Mouse (Mus musculus): ENCODE measurements at regions not wholly inside any gene's neighbourhood (a gene's known extent, or its start where the extent isn't known, plus 50 kb on each side); places are given as distances from the start of the nearest gene placed in this dataset.

DNA sequence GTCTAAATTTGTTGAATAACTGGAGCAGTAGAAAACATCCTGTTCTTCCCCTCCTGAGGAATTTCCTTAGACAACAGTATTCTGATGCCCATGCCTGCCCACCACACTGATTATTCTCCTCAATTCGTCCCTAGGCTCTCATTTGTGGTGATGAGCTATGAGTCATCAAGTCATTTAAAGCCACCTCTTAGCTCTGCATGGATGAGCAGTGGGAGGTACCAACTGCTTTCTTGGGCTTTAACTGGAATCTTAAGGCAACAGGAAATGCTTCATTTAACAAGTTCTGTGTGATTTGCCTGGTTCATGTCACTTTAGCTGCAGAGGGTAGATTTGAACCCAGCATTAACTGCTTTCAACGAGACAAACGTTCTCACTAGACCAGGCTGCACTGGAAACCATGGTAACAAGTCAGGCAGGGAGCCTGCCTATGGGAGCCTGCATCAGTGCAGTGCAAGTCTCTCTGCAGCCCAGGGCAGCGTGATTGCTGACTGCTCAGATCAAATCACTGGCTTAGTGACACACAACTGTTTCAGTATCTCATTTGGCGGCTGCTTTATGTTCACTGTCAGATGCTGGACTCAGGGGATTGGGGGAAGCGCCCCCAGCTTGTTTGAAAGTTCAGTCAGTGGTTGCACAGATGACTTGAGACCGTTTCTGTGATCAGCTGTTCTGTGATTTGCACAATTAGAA lies 273.5 kb upstream of the Tle4 start:
- Histone ChIP-seq H3K4me1 (peaks cover 11% of the 10 kb centered on the region), H3K4me3 (no peak overlapping the region), H3K9me3 (replicated peaks) (no peaks in the 10 kb centered on the region), H3K27ac (peak overlapping the region; percentile 18; the same call in 1 of the 2 replicates), H3K4me2 (replicated peaks) (no peak overlapping the region), H3K36me3 (no peaks in the 10 kb centered on the region), H3K9ac (no peak overlapping the region), H3K27me3 (no peaks in the 10 kb centered on the region)
- 5% methylated on average over 7 of the region's 7 CpGs for WGBS
- peak; percentile 94 for ATAC-seq (ENCODE audit: low FRiP score)

DNA sequence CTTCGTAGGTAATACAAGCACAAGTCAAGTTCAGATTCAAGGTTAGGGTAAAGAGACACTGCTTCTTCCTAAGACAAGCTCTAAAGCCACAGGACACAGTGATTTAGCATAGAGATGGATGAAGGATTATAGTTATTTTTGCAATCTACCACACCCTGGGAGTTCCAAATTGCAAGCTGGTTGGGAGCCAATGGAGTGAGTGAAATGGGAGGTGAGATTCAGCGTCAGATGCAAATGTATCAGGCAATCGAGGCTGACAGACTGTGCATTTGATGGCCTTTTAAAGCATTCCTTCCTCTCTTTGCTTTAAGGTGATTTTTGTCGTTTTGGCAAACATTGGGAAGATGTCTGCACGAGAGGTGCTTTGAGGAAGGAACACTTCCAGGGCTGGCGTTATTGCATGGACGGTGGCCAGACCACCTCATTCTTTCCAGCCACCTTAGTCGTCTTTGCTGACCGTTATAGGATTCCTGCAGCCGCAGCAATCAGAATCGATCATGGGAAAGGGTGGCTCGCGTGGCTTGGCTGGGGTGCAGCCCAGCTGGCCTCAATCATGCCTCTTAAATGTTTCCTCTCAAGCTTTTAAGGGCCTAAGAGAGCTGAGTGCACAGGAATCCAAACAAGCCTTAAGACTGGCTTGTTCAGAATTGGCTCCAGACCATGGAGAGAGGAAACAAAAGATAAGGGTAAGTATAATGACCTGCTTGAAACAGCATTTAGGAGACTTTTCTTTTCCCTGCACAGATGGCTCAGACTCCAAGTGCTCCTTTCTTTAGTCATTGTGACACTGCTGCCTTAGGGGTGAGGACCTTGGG lies 265.0 kb upstream of the Tle4 start:
- peaks cover 6% of the 10 kb centered on the region; the same call in 1 of the 2 replicates for H3K4me1 ChIP-seq
- no peak overlapping the region for H3K4me3 ChIP-seq
- 37% methylated on average over 13 of the region's 13 CpGs for WGBS
- no peak overlapping the region for H3K27ac ChIP-seq
- 0 out of 2 replicates have a peak, but pooled peaks cover 5% of the 10 kb centered on the region for H3K27me3 ChIP-seq
- no peaks in the 10 kb centered on the region for H3K36me3 ChIP-seq
- H3K4me2 ChIP-seq (replicated peaks), result no peak overlapping the region
- ATAC-seq (ENCODE audit: low FRiP score), result no peak
- peaks cover 10% of the 10 kb centered on the region; the same call in 1 of the 2 replicates for H3K9me3 ChIP-seq (replicated peaks)
- H3K9ac ChIP-seq, result no peak overlapping the region

DNA sequence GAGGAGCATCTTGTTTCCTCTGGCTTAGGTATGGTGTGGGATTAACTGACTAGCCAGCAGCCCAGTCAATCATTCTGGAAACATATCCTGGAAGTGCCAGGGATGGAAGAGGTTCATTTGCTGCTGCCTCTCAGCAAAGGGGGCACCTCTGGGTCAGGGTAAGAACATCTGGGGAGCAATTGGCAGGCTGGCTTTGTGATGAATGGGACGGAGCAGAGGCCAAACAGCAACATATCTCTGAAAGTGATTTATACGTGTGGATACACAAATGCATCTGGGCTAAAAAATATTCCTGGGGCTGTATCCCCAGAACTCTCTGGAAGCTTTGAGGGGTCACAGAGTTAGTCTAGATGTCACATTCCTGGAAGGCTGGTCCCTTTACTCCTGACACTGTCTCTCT lies 257.2 kb upstream of the Tle4 start:
- H3K9me3 ChIP-seq (replicated peaks), result peaks cover 6% of the 10 kb centered on the region; the same call in 1 of the 2 replicates
- no peak overlapping the region for H3K4me3 ChIP-seq
- no peaks in the 10 kb centered on the region for H3K27me3 ChIP-seq
- H3K4me1 ChIP-seq, result no peaks in the 10 kb centered on the region
- H3K27ac ChIP-seq, result no peak overlapping the region
- H3K9ac ChIP-seq, result no peak overlapping the region
- 68% methylated on average over 2 of the region's 2 CpGs for WGBS
- H3K4me2 ChIP-seq (replicated peaks), result no peak overlapping the region
- no peak for ATAC-seq (ENCODE audit: low FRiP score)
- H3K36me3 ChIP-seq, result no peaks in the 10 kb centered on the region

DNA sequence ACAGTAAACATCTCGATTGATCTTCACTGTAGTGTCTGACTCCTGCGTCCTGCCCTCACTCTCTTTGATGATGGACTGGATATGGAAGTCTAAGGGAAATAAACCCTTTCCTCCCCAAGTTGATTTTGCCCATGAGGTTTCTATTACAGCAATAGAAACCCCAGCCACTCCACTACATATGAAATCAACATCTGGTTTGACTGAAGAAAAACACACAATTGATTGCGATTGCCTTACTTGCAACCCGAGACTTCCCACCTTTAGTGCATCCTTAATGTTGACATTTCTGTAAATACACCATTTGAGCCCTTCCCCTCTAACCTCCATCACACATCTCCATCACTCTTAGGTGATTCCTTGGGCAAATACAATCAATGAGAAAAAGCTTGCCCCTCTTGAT lies 255.6 kb upstream of the Tle4 start:
- H3K9ac ChIP-seq, result no peak overlapping the region
- H3K4me2 ChIP-seq (replicated peaks), result no peak overlapping the region
- H3K36me3 ChIP-seq, result no peaks in the 10 kb centered on the region
- H3K27me3 ChIP-seq, result no peaks in the 10 kb centered on the region
- H3K4me1 ChIP-seq, result no peaks in the 10 kb centered on the region
- no peaks in the 10 kb centered on the region for H3K9me3 ChIP-seq (replicated peaks)
- WGBS, result 67% methylated on average over 4 of the region's 4 CpGs
- no peak for ATAC-seq (ENCODE audit: low FRiP score)
- no peak overlapping the region for H3K27ac ChIP-seq
- no peak overlapping the region for H3K4me3 ChIP-seq

DNA sequence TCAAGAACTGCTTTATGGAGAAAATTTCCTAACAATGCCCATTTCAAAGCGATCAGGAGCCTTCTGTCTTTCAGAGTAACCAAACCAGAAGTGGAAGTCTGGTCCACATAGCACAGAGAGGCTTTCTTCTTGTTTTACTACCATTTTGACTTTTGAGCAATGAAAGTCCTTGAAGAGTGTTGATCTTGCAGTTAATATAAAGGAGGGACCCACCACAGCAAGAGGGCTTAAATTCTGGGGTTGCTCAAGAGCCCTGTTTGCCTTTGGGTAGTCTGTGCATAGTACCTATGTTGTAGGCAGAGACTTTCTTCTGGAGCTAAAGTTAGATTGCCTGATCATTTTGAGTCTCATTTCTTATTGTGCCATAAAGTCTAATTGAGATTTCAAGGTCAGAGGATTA lies 251.7 kb upstream of the Tle4 start:
- no peak for ATAC-seq (ENCODE audit: low FRiP score)
- Histone ChIP-seq H3K9ac (no peak overlapping the region), H3K4me2 (replicated peaks) (no peak overlapping the region), H3K27me3 (no peaks in the 10 kb centered on the region), H3K36me3 (no peaks in the 10 kb centered on the region), H3K4me1 (no peaks in the 10 kb centered on the region), H3K4me3 (no peak overlapping the region), H3K27ac (no peak overlapping the region), H3K9me3 (replicated peaks) (no peaks in the 10 kb centered on the region)
- 79% methylated on average over 1 of the region's 1 CpGs for WGBS

DNA sequence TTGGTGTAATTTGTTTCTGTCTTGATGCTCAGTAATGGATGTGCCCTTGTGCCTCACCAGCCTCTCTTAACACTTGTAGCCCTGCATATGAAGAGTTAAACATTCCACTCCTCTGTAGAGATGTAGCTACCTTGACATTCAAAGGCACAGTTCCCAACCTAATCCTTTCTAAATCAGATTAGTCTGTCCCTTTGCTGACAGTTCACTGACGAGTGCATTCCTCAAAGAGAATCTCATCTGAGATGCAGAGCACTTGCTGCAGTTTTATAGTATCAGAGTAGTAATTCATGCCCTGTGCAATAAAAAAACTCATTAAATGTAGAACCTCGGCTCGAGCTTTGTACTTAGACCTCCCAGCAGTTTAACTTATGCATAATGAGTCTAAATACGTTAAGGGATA lies 249.3 kb upstream of the Tle4 start:
- H3K4me2 ChIP-seq (replicated peaks), result no peak overlapping the region
- no peak for ATAC-seq (ENCODE audit: low FRiP score)
- WGBS, result 47% methylated on average over 4 of the region's 4 CpGs
- H3K36me3 ChIP-seq, result no peaks in the 10 kb centered on the region
- no peak overlapping the region for H3K4me3 ChIP-seq
- no peak overlapping the region for H3K9ac ChIP-seq
- H3K27ac ChIP-seq, result no peak overlapping the region
- H3K27me3 ChIP-seq, result no peaks in the 10 kb centered on the region
- H3K4me1 ChIP-seq, result no peaks in the 10 kb centered on the region
- no peaks in the 10 kb centered on the region for H3K9me3 ChIP-seq (replicated peaks)

DNA sequence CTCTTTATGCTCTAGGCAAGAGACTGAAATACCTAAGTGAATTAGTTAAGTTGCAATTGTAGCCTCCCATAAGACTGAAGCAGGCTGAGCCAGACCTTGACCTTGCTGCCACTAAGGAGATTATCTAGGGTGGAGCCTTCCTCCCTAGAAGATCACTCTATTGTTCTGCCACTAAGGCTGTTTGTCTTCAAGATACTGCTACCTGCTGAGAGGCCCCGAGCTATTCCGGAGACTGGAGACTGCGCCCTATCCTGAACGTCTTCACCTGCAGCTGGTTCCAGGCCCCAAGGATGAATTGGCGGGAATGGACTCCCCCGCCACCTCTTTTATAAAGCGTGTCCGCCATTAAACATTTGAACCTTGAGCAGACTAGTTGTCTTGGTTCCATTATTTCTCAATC lies 237.8 kb upstream of the Tle4 start:
- no peak overlapping the region for H3K27ac ChIP-seq
- H3K4me1 ChIP-seq, result no peaks in the 10 kb centered on the region
- ATAC-seq (ENCODE audit: low FRiP score), result no peak
- no peaks in the 10 kb centered on the region for H3K9me3 ChIP-seq (replicated peaks)
- WGBS, result 62% methylated on average over 8 of the region's 8 CpGs
- H3K27me3 ChIP-seq, result no peaks in the 10 kb centered on the region
- H3K4me2 ChIP-seq (replicated peaks), result no peak overlapping the region
- no peaks in the 10 kb centered on the region for H3K36me3 ChIP-seq
- no peak overlapping the region for H3K9ac ChIP-seq
- no peak overlapping the region for H3K4me3 ChIP-seq

DNA sequence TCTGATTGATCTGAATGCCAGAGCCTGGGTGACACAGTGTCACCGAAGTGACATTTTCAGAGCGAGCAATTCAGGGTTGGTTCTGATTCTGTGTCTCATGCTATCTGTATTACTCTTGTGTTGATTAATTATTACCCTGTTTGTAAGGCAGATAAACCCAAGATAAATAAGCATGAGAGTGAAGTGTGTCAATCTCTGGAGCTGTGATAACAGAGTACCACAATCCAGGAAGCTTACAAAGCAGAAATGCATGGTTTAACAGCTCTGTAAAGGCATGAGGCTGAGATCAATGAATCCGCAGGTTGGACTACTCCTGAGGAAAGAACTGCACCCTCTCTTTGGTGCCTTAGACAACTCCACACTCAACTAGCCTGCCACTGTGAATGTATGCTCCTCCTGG lies 218.5 kb upstream of the Tle4 start:
- Histone ChIP-seq H3K9ac (no peak overlapping the region), H3K27ac (no peak overlapping the region), H3K4me2 (replicated peaks) (no peak overlapping the region), H3K36me3 (no peaks in the 10 kb centered on the region), H3K4me3 (no peak overlapping the region), H3K4me1 (no peaks in the 10 kb centered on the region), H3K27me3 (no peaks in the 10 kb centered on the region), H3K9me3 (replicated peaks) (no peaks in the 10 kb centered on the region)
- WGBS, result 77% methylated on average over 3 of the region's 3 CpGs
- ATAC-seq (ENCODE audit: low FRiP score), result no peak

DNA sequence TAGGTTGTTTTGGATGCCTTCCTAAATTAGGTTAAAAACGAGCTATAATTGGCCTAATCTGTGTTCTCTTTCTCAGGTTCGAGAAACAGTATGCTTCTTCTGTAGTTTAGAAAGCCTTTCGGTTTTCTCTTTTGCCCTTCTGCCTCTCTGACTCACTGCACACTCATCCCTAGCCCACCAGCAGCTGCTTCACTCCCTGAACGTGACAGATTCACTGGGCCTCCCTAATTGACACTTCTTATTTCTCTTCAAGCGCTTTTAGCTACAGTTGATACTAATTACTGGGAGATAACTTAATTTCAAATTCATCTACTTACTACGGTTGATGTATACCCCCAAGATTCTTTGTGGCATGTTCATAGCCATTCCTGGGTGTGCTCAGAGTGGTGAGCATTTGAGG lies 208.9 kb upstream of the Tle4 start:
- Histone ChIP-seq H3K36me3 (no peaks in the 10 kb centered on the region), H3K27me3 (no peaks in the 10 kb centered on the region), H3K4me2 (replicated peaks) (no peak overlapping the region), H3K9me3 (replicated peaks) (no peaks in the 10 kb centered on the region), H3K4me1 (peaks cover 12% of the 10 kb centered on the region), H3K27ac (no peak overlapping the region), H3K4me3 (no peak overlapping the region), H3K9ac (no peak overlapping the region)
- 71% methylated on average over 6 of the region's 6 CpGs for WGBS
- ATAC-seq (ENCODE audit: low FRiP score), result no peak

DNA sequence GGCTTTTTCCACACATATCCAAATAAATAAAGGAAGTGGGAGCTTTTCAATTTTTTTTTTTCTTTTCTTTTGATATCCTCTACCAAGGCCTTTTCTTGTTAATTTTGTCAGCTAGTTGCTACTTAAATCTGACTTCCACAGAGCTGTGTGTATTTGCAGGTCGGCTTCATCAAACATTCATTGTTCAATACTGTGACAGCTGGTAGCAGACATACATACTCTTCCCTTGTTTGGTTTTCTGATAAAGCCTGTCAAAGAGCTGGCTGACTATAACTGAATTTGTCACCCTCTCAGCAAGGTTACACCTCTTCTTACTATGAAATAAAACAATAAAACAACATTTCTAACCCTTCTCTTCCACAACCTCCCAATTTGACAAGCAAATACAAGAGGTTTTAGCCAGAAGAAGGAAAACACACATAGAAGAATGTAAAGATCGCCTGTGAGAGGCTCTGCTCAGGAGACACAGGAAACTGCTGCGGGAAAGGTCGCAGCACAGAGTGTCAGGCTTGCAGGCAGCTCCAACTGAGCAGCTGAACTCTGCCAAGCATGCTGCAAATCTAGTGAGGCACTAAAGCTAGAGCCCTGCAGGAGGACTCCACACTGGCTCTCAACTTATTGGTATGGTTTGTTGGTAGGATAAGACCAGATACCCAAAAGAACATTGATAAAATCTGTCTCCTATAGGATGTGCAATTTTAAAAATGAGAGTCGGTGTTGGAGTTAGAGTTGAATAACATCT lies 205.2 kb upstream of the Tle4 start:
- ATAC-seq (ENCODE audit: low FRiP score), result no peak
- Histone ChIP-seq H3K9ac (no peak overlapping the region), H3K27me3 (no peaks in the 10 kb centered on the region), H3K27ac (peak overlapping the region; percentile 64; the same call in 1 of the 2 replicates), H3K4me3 (no peak overlapping the region), H3K4me1 (peaks cover 17% of the 10 kb centered on the region), H3K9me3 (replicated peaks) (no peaks in the 10 kb centered on the region), H3K36me3 (no peaks in the 10 kb centered on the region), H3K4me2 (replicated peaks) (no peak overlapping the region)
- 30% methylated on average over 5 of the region's 5 CpGs for WGBS

DNA sequence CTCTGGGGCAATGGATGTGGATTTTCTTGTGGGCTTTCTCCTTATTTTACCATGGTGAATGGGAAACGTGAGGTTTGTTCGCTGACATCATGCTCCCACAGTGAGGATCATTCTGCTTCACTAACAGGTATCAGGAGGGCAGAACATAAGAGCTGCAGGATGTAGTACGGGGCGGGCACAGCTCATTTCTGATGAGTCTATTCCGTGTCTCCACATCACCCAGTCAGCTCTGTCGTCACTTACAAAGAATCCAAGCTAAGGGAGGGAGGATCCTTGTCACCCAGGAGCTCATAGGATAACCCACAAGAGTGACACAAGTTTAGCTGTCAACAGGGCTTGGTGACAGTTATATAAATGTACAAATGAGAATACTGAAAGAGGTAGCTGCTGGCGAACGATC lies 203.8 kb upstream of the Tle4 start:
- no peaks in the 10 kb centered on the region for H3K36me3 ChIP-seq
- no peak overlapping the region for H3K4me2 ChIP-seq (replicated peaks)
- no peak overlapping the region for H3K9ac ChIP-seq
- peaks cover 17% of the 10 kb centered on the region for H3K4me1 ChIP-seq
- no peak overlapping the region for H3K27ac ChIP-seq
- 75% methylated on average over 8 of the region's 8 CpGs for WGBS
- H3K27me3 ChIP-seq, result no peaks in the 10 kb centered on the region
- H3K9me3 ChIP-seq (replicated peaks), result no peaks in the 10 kb centered on the region
- no peak overlapping the region for H3K4me3 ChIP-seq
- no peak for ATAC-seq (ENCODE audit: low FRiP score)

DNA sequence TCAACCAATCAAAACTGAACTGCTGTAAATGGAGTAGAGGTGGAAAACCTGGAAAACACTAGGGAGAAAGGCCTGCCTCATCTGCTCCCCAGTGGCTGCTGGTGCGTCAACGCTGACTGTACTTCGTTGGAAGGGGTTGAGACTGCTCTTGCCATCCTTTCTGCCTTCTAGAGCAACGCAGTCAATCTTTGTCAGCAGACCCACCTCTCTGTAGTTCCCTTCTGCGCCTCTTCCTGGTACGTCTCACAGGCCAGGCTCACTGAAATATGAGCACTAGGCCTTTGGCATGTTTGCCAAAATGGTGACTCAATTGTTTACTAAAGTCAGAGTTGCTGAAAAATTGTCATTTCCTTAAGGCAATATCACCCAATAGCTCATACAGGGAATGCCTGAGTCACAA lies 201.2 kb upstream of the Tle4 start:
- ATAC-seq (ENCODE audit: low FRiP score), result no peak
- Histone ChIP-seq H3K27ac (no peak overlapping the region), H3K9me3 (replicated peaks) (no peaks in the 10 kb centered on the region), H3K9ac (no peak overlapping the region), H3K36me3 (no peaks in the 10 kb centered on the region), H3K4me1 (peaks cover 17% of the 10 kb centered on the region), H3K27me3 (peaks cover 5% of the 10 kb centered on the region; the same call in 1 of the 2 replicates), H3K4me3 (no peak overlapping the region), H3K4me2 (replicated peaks) (no peak overlapping the region)
- WGBS, result 78% methylated on average over 6 of the region's 6 CpGs

Measured in hindbrain, embryonic 12.5 days (tissue).